Mouse (Mus musculus) liver, postnatal 0 days (tissue): Measurements from ENCODE around the gene Tuba1c. TPM values are rescaled to one million over a fixed set of nuclear protein-coding genes. Genes with fewer than 3 reads are reported as not detected.
"Not testable (repeated sequence)": the region's sequence is repeated elsewhere in the genome, so short reads cannot be mapped to it uniquely, and the experiment has no call there.

Experiments used
- ATAC-seq: fragments of 200-750 bp; cut with Nextera tagmentation; 2 replicates; pipeline ENCODE4 v1.8.0; 2017; ENCODE audit warnings: mild to moderate bottlenecking, moderate library complexity
- DNase-seq: peaks from one replicate; pipeline ENCODE4 v3.0.0-alpha.2; 2016
- H3K27ac ChIP-seq: fragments of 300-500 bp; sonication (generic); 2 replicates; pipeline ENCODE4 v1.5.1; 2014; ENCODE audit warnings: antibody characterized with exemption, moderate library complexity, mild to moderate bottlenecking, low read depth
- H3K27me3 ChIP-seq: fragments of 300-500 bp; sonication (generic); 2 replicates; pipeline ENCODE4 v1.6.1; 2014; ENCODE audit warnings: low read length, control low read depth, mixed read lengths; ENCODE audit not compliant: insufficient read depth
- H3K36me3 ChIP-seq: fragments of 300-500 bp; sonication (generic); replicated peaks from 2 replicates; pipeline ENCODE4 v1.6.1; 2014; ENCODE audit warnings: mild to moderate bottlenecking, control low read depth, low read length, moderate library complexity, mixed read lengths; ENCODE audit not compliant: insufficient read depth
- H3K4me1 ChIP-seq: fragments of 300-500 bp; sonication (generic); 2 replicates; pipeline ENCODE4 v1.6.1; 2014; ENCODE audit warnings: antibody characterized with exemption, mild to moderate bottlenecking, control low read depth; ENCODE audit not compliant: insufficient read depth
- H3K4me2 ChIP-seq: fragments of 300-500 bp; sonication (generic); 2 replicates; pipeline ENCODE4 v1.6.1; 2014; ENCODE audit warnings: low read depth, mild to moderate bottlenecking, low read length, moderate library complexity, mixed read lengths
- H3K4me3 ChIP-seq: fragments of 300-500 bp; sonication (generic); 2 replicates; pipeline ENCODE4 v1.5.1; 2014; ENCODE audit warnings: low read depth, low read length
- H3K9ac ChIP-seq: fragments of 300-500 bp; sonication (generic); replicated peaks from 2 replicates; pipeline ENCODE4 v1.6.1; 2014; ENCODE audit warnings: mild to moderate bottlenecking, moderate library complexity
- H3K9me3 ChIP-seq: fragments of 300-500 bp; sonication (generic); 2 replicates; pipeline ENCODE4 v1.6.1; 2016; ENCODE audit warnings: mild to moderate bottlenecking, control low read depth, low read length, mixed read lengths
- CTCF ChIP-seq: sonication (generic); IDR thresholded peaks from 2 replicates; pipeline ENCODE4 v1.5.1; 2016; ENCODE audit warnings: antibody characterized with exemption, low read depth
- EP300 ChIP-seq: IDR thresholded peaks from 2 replicates; pipeline ENCODE4 v1.6.1; 2016; ENCODE audit warnings: antibody characterized with exemption, low read depth, mild to moderate bottlenecking
- WGBS: fragments of 180-500 bp; shearing (Covaris S2); extraction: QIAGEN DNeasy Blood & Tissue Kit; methylation state at CpG from one replicate; pipeline ENCODE4 v1.1.7; 2014; ENCODE audit not compliant: insufficient replicate concordance; 5-methylcytosine and 5-hydroxymethylcytosine counted together
- polyA plus RNA-seq: library from polyadenylated mRNA; unstranded; fragments of >200 nt; fragmentation: Nextera tagmentation; extraction: Ambion mirVana; gene quantifications from 2 replicates; pipeline ENCODE4 v1.2.1, GENCODE M21; 2015

The Tuba1c gene
- polyA plus RNA-seq, 1 experiment from 2014 or later, result 152 TPM

DNA sequence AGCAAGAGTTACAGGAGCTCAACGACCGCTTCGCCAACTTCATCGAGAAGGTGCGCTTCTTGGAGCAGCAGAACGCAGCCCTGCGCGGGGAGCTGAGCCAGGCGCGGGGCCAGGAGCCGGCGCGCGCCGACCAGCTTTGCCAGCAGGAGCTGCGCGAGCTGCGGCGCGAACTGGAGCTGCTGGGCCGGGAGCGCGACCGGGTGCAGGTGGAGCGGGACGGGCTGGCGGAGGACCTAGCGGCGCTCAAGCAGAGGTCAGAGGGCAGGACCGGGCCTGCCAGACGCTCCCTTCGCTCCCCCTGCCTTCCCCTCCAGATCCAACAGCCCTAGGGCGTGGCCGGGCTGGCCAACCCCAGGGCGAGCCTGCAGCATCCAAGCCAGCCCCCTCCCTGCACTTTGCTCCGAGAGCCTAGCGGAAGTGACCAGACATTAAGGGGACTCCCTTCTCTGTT lies 25.8 kb downstream of the Tuba1c start:
- no peak overlapping the region for H3K27ac ChIP-seq
- peak overlapping the region; percentile 44 for H3K4me2 ChIP-seq
- H3K27me3 ChIP-seq, result peaks cover 70% of the 10 kb centered on the region
- DNase-seq (peak; percentile 34), ATAC-seq (peak; percentile 63)
- H3K4me1 ChIP-seq, result peaks cover 9% of the 10 kb centered on the region
- 1% methylated on average over 32 of the region's 37 CpGs for whole genome bisulfite sequencing
- peak overlapping the region; percentile 14 for H3K4me3 ChIP-seq
- TF ChIP-seq CTCF (no peak), EP300 (no peak)
- no peaks in the 10 kb centered on the region for H3K36me3 ChIP-seq
- H3K9me3 ChIP-seq, result no peaks in the 10 kb centered on the region
- no peak overlapping the region for H3K9ac ChIP-seq

DNA sequence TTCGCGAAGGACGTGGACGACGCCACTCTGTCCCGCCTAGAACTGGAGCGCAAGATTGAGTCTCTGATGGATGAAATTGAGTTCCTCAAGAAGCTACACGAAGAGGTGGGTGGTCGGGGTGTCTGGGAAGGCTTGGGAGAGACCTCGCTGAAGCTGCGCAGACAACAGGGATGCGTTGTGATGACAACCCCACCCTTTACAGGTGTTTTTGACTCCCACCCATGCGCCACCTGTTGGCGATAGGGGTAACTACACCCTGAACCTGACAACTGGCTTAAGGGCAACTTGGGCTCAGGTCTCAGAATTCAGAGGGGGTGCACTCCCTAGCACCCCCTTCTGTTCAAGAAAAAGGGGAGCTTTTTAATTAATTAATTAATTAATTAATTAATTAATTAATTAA lies 26.6 kb downstream of the Tuba1c start:
- Histone ChIP-seq H3K27me3 (peaks cover 70% of the 10 kb centered on the region), H3K9me3 (no peaks in the 10 kb centered on the region), H3K9ac (no peak overlapping the region), H3K4me1 (peaks cover 9% of the 10 kb centered on the region), H3K4me3 (no peak overlapping the region), H3K27ac (no peak overlapping the region), H3K4me2 (no peak overlapping the region), H3K36me3 (no peaks in the 10 kb centered on the region)
- DNase-seq, result peak; percentile 71
- peak; percentile 82 for TF ChIP-seq CTCF
- no peak for TF ChIP-seq EP300
- peak; percentile 4; the same call in 1 of the 2 replicates for ATAC-seq
- WGBS, result 13% methylated on average over 14 of the region's 14 CpGs

DNA sequence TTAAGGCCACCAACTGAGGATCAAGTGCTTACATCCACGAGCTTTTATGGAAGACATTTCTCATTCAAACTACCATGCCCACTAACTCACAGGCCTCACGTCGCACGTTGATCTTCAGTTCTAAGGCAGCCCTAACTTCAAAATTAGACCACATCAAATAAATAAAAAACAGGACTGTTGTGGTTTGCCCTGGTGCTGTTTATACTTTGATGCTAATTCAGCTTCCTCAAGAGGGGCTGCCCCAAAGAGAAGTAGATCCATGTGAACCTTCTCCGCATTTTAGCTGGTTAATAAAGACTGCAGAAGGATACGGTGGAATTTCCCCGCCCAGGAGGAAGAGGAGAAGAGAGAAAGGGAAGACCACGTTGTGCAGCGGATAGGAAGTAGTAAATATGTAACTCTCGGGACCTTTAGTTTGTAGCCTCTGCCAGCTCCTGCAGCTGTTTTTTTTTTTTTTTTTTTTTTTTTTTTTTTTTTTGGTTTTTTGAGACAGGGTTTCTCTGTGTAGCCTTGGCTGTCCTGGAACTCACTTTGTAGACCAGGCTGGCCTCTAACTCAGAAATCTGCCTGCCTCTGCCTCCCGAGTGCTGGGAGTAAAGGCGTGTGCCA lies 36.0 kb downstream of the Tuba1c start:
- H3K4me3 ChIP-seq, result no peak overlapping the region
- no peak overlapping the region for H3K27ac ChIP-seq
- TF ChIP-seq CTCF, result no peak
- no peak for TF ChIP-seq EP300
- H3K9me3 ChIP-seq, result no peaks in the 10 kb centered on the region
- no peaks in the 10 kb centered on the region for H3K4me1 ChIP-seq
- H3K27me3 ChIP-seq, result no peaks in the 10 kb centered on the region
- ATAC-seq, result no peak
- WGBS, result 59% methylated on average over 12 of the region's 12 CpGs
- DNase-seq, result no peak
- no peaks in the 10 kb centered on the region for H3K36me3 ChIP-seq
- no peak overlapping the region for H3K4me2 ChIP-seq
- no peak overlapping the region for H3K9ac ChIP-seq

DNA sequence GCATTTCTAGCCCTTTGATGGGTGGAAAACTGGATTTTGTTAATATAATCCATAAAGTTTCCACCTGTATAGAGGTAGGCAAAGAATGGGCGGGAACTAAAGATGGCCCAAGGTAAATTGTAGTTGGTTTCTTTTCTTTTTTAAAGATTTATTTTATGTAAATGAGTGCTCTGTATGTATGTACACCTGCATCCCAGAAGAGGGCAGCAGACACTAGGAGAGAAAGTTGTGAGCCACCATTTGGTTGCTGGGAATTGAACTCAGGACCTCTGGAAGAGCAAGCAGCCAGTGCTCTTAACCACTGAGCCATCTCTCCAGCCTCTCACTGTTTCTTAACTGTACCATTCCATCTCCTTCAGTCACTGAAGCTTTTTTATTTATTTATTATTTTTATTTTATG lies 42.3 kb downstream of the Tuba1c start:
- ATAC-seq, result no peak

DNA sequence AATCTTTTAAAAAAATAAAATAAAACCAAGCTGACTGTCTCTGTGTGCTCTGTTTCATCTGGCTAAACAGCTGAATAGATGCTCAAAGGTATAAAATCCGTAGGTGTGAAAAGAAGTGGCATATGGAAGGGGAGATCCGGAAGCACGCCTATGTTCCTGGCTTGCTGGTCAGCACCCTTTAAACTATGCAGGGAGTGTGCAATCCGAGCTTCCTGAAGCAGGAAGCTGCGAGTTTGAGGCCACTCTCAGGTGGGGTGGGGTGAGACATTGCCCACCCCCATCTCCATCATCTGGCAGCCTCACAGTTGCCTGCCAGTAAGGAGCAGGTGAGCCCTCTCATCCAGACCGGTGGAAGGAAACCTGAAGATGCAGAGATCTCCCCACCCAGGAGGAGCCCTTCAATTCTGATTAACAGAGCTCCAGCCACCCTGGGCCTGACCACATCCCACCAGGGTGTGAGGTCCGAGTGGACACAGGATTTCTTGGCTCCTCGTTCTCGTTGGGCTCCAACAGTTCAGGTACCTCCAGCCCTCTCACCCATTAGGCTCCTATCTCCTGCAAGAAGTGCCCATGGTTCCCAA lies 44.4 kb downstream of the Tuba1c start, which contains the start of gene Troap:
Gene Troap, plus strand, starts transcription at position 557 of the 581 bp plus-strand sequence.
- H3K27ac ChIP-seq, result peak within 1 kb of the TSS; percentile 89
- no peaks in the 10 kb centered on the region for H3K9me3 ChIP-seq
- WGBS, result 21% methylated on average over 9 of the region's 9 CpGs
- DNase-seq (no peak), ATAC-seq (peak; percentile 29)
- H3K27me3 ChIP-seq, result no peaks in the 10 kb centered on the region
- peak within 1 kb of the TSS; percentile 78 for H3K4me2 ChIP-seq
- no peak for TF ChIP-seq CTCF
- no peak for TF ChIP-seq EP300
- peaks cover 13% of the 10 kb centered on the region; the same call in 1 of the 2 replicates for H3K36me3 ChIP-seq
- H3K9ac ChIP-seq, result peak within 1 kb of the TSS; percentile 78
- peak within 1 kb of the TSS; percentile 69 for H3K4me3 ChIP-seq
- H3K4me1 ChIP-seq, result peaks cover 10% of the 10 kb centered on the region

More for the DNA sequence above, 42.3 kb downstream of the Tuba1c start:
- Histone ChIP-seq H3K4me3 (no peak overlapping the region), H3K27me3 (no peaks in the 10 kb centered on the region), H3K4me1 (peaks cover 10% of the 10 kb centered on the region), H3K4me2 (no peak overlapping the region), H3K9me3 (no peaks in the 10 kb centered on the region), H3K27ac (no peak overlapping the region), H3K9ac (no peak overlapping the region), H3K36me3 (peaks cover under 1% of the 10 kb centered on the region; the same call in 1 of the 2 replicates)
- 67% methylated on average over 1 of the region's 1 CpGs for WGBS
- no peak for DNase-seq
- TF ChIP-seq EP300 (no peak), CTCF (peak; percentile 36; the same call in 1 of the 2 replicates)

DNA sequence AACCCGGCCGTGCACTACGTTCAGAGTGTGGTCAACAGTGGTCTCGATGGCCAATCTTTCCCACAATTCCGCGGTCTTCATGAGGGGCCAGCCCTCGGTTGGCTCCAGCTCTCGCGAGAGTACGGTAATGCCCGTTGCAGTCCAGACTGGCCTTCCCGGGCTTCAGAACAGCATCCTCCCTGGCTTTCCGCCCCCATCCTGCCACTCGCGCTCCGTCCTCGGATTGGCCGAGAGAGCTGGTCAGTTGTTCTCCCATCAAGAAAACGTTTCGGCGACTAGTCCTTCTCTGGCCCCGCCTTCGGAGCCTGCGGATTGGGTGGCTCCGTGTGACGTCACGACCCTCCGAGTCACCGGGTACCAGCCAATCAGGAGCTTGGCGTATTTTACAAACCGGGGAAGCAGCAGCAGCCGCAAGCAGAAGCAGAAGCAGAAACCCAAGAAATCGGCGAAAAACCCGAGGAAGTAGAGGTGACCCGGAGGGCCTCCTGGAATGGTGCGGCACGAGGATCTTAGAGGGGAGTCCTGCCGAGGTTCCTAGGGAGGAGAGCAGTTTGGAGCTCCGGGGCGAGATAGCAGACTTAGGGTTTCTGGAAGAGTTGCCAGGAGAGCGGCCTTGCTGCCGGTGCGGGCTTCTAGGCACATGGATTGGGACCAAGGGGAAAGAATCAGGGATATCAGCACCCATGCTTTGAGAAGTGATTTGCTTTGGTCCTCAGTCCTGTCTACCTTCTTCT lies 45.1 kb downstream of the Tuba1c start:
- Histone ChIP-seq H3K4me3 (peak overlapping the region; percentile 69), H3K9ac (peak overlapping the region; percentile 78), H3K27me3 (no peaks in the 10 kb centered on the region), H3K36me3 (peaks cover 13% of the 10 kb centered on the region; the same call in 1 of the 2 replicates), H3K9me3 (no peaks in the 10 kb centered on the region), H3K4me1 (peaks cover 10% of the 10 kb centered on the region), H3K27ac (peak overlapping the region; percentile 89), H3K4me2 (peak overlapping the region; percentile 78)
- ATAC-seq (peak; percentile 97), DNase-seq (peak; percentile 97)
- TF ChIP-seq CTCF, result no peak
- WGBS, result under 1% methylated on average over 44 of the region's 44 CpGs

DNA sequence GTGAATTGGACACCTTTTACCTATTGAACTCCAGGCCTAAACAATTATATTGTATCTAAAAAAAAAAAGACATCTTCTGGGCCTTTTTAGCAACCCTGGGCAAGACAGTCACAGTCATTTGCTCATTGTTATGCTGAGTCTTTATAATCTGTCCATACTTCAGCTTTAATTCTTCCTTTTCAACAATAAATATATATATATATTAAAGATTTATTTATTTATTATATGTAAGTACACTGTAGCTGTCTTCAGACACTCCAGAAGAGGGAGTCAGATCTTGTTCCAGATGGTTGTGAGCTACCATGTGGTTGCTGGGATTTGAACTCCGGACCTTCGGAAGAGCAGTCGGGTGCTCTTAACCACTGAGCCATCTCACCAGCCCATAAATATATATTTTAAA lies 46.3 kb downstream of the Tuba1c start:
- Histone ChIP-seq H3K9ac (peak overlapping the region; percentile 78; the same call in 1 of the 2 replicates), H3K4me2 (peak overlapping the region; percentile 78), H3K36me3 (peaks cover 18% of the 10 kb centered on the region; the same call in 1 of the 2 replicates), H3K4me3 (peak overlapping the region; percentile 69; the same call in 1 of the 2 replicates), H3K4me1 (peaks cover 10% of the 10 kb centered on the region)
- ATAC-seq, DNase-seq, H3K27ac ChIP-seq, H3K27me3 ChIP-seq, H3K9me3 ChIP-seq: not testable (repeated sequence)
- 96% methylated on average over 3 of the region's 3 CpGs for WGBS
